Mouse (Mus musculus): Measurements from ENCODE around the gene Cops7a. TPM values are rescaled to one million over a fixed set of nuclear protein-coding genes. Genes with fewer than 3 reads are reported as not detected.
A peak's percentile ranks its signal among the peaks of the same experiment; 100 is the strongest.

The Cops7a gene
- polyA plus RNA-seq, 1 experiment from 2014 or later, result 155 TPM

GRCm38 (mm10) chr6:124999091-124999490 lies 33.8 kb upstream of the Cops7a start:
- H3K9me3 ChIP-seq (ENCODE audit: control insufficient read depth, low read length), result no peaks in the 10 kb centered on the region
- H3K27ac ChIP-seq (ENCODE audit: low read depth), result no peak overlapping the region
- H3K4me2 ChIP-seq (ENCODE audit: low read length), result no peak overlapping the region
- H3K9ac ChIP-seq (ENCODE audit: low read length), result no peak overlapping the region
- peaks cover 76% of the 10 kb centered on the region for H3K27me3 ChIP-seq (replicated peaks; ENCODE audit: control insufficient read depth, insufficient read depth, low read length)
- DNase-seq (ENCODE audit: low spot score) (no peak), ATAC-seq (replicated peaks; ENCODE audit: low FRiP score, low TSS enrichment, low read depth) (no peak)
- peaks cover 12% of the 10 kb centered on the region; the same call in 1 of the 2 replicates for H3K4me1 ChIP-seq (replicated peaks; ENCODE audit: control insufficient read depth, insufficient read depth, low read length)
- whole genome bisulfite sequencing, result 26% methylated on average over 14 of the region's 14 CpGs
- no peaks in the 10 kb centered on the region for H3K36me3 ChIP-seq (ENCODE audit: control insufficient read depth, insufficient read depth, low read length)
- H3K4me3 ChIP-seq (ENCODE audit: low read depth, low read length), result no peak overlapping the region

- no peak for ATAC-seq (replicated peaks; ENCODE audit: low FRiP score, low TSS enrichment, low read depth)
- WGBS, result 10% methylated on average over 8 of the region's 8 CpGs
- no peaks in the 10 kb centered on the region for H3K36me3 ChIP-seq (ENCODE audit: control insufficient read depth, insufficient read depth, low read length)
- H3K4me3 ChIP-seq (ENCODE audit: low read depth, low read length), result no peak overlapping the region
- peaks cover 81% of the 10 kb centered on the region for H3K27me3 ChIP-seq (replicated peaks; ENCODE audit: control insufficient read depth, insufficient read depth, low read length)
- peaks cover 9% of the 10 kb centered on the region; the same call in 1 of the 2 replicates for H3K4me1 ChIP-seq (replicated peaks; ENCODE audit: control insufficient read depth, insufficient read depth, low read length)
- no peak for DNase-seq (ENCODE audit: low spot score)
- no peak overlapping the region for H3K4me2 ChIP-seq (ENCODE audit: low read length)
- no peaks in the 10 kb centered on the region for H3K9me3 ChIP-seq (ENCODE audit: control insufficient read depth, low read length)
- H3K9ac ChIP-seq (ENCODE audit: low read length), result no peak overlapping the region
- H3K27ac ChIP-seq (ENCODE audit: low read depth), result no peak overlapping the region
Measured at GRCm38 (mm10) chr6:124998066-124998465, 32.7 kb upstream of the Cops7a start.

- peak; percentile 91 for DNase-seq (ENCODE audit: low spot score)
- no peaks in the 10 kb centered on the region for H3K9me3 ChIP-seq (ENCODE audit: control insufficient read depth, low read length)
Measured at GRCm38 (mm10) chr6:124996551-124997501, 31.5 kb upstream of the Cops7a start, which contains the start of gene Pianp. Pianp (plus strand) TSS chr6:124996694.

GRCm38 (mm10) chr6:124995831-124996403 lies 30.6 kb upstream of the Cops7a start:
- H3K27me3 ChIP-seq (replicated peaks; ENCODE audit: control insufficient read depth, insufficient read depth, low read length), result peaks cover 73% of the 10 kb centered on the region
- H3K27ac ChIP-seq (ENCODE audit: low read depth), result no peak overlapping the region
- no peak overlapping the region for H3K9ac ChIP-seq (ENCODE audit: low read length)
- H3K36me3 ChIP-seq (ENCODE audit: control insufficient read depth, insufficient read depth, low read length), result no peaks in the 10 kb centered on the region
- 0 out of 2 replicates have a peak overlapping the region, but pooled peaks have one; percentile 49 for H3K4me3 ChIP-seq (ENCODE audit: low read depth, low read length)
- H3K9me3 ChIP-seq (ENCODE audit: control insufficient read depth, low read length), result no peaks in the 10 kb centered on the region
- ATAC-seq (replicated peaks; ENCODE audit: low FRiP score, low TSS enrichment, low read depth) (no peak), DNase-seq (ENCODE audit: low spot score) (no peak)
- H3K4me1 ChIP-seq (replicated peaks; ENCODE audit: control insufficient read depth, insufficient read depth, low read length), result peaks cover 9% of the 10 kb centered on the region; the same call in 1 of the 2 replicates
- peak overlapping the region; percentile 94 for H3K4me2 ChIP-seq (ENCODE audit: low read length)
- 49% methylated on average over 8 of the region's 8 CpGs for WGBS

More at GRCm38 (mm10) chr6:124996551-124997501, 31.5 kb upstream of the Cops7a start, which contains the start of gene Pianp:
- H3K27me3 ChIP-seq (replicated peaks; ENCODE audit: control insufficient read depth, insufficient read depth, low read length), result peaks cover 78% of the 10 kb centered on the region
- H3K4me3 ChIP-seq (ENCODE audit: low read depth, low read length), result peak within 1 kb of the TSS; percentile 49
- peak within 1 kb of the TSS; percentile 47 for H3K9ac ChIP-seq (ENCODE audit: low read length)
- ATAC-seq (replicated peaks; ENCODE audit: low FRiP score, low TSS enrichment, low read depth), result peak; percentile 65
- WGBS, result under 1% methylated on average over 76 of the region's 78 CpGs
- H3K4me2 ChIP-seq (ENCODE audit: low read length), result peak within 1 kb of the TSS; percentile 94
- no peaks in the 10 kb centered on the region for H3K36me3 ChIP-seq (ENCODE audit: control insufficient read depth, insufficient read depth, low read length)
- H3K27ac ChIP-seq (ENCODE audit: low read depth), result no peak within 1 kb of the TSS
- peaks cover 9% of the 10 kb centered on the region; the same call in 1 of the 2 replicates for H3K4me1 ChIP-seq (replicated peaks; ENCODE audit: control insufficient read depth, insufficient read depth, low read length)

- DNase-seq (ENCODE audit: low spot score) (no peak), ATAC-seq (replicated peaks; ENCODE audit: low FRiP score, low TSS enrichment, low read depth) (no peak)
- Histone ChIP-seq H3K4me2 (ENCODE audit: low read length) (no peak overlapping the region), H3K4me1 (replicated peaks; ENCODE audit: control insufficient read depth, insufficient read depth, low read length) (peaks cover 9% of the 10 kb centered on the region; the same call in 1 of the 2 replicates), H3K27ac (ENCODE audit: low read depth) (no peak overlapping the region), H3K4me3 (ENCODE audit: low read depth, low read length) (no peak overlapping the region), H3K27me3 (replicated peaks; ENCODE audit: control insufficient read depth, insufficient read depth, low read length) (peaks cover 67% of the 10 kb centered on the region), H3K36me3 (ENCODE audit: control insufficient read depth, insufficient read depth, low read length) (no peaks in the 10 kb centered on the region), H3K9ac (ENCODE audit: low read length) (no peak overlapping the region), H3K9me3 (ENCODE audit: control insufficient read depth, low read length) (peaks cover 2% of the 10 kb centered on the region; the same call in 1 of the 2 replicates)
- WGBS, result 77% methylated on average over 7 of the region's 7 CpGs
Measured at GRCm38 (mm10) chr6:124995246-124995645, 29.9 kb upstream of the Cops7a start.

- ATAC-seq (replicated peaks; ENCODE audit: low FRiP score, low TSS enrichment, low read depth) (no peak), DNase-seq (ENCODE audit: low spot score) (peak; percentile 58)
- Histone ChIP-seq H3K4me1 (replicated peaks; ENCODE audit: control insufficient read depth, insufficient read depth, low read length) (peaks cover 9% of the 10 kb centered on the region; the same call in 1 of the 2 replicates), H3K9me3 (ENCODE audit: control insufficient read depth, low read length) (peaks cover 4% of the 10 kb centered on the region; the same call in 1 of the 2 replicates), H3K9ac (ENCODE audit: low read length) (no peak overlapping the region), H3K27me3 (replicated peaks; ENCODE audit: control insufficient read depth, insufficient read depth, low read length) (peaks cover 54% of the 10 kb centered on the region), H3K4me3 (ENCODE audit: low read depth, low read length) (no peak overlapping the region), H3K36me3 (ENCODE audit: control insufficient read depth, insufficient read depth, low read length) (no peaks in the 10 kb centered on the region), H3K4me2 (ENCODE audit: low read length) (peak overlapping the region; percentile 1; the same call in 1 of the 2 replicates), H3K27ac (ENCODE audit: low read depth) (no peak overlapping the region)
- WGBS, result 15% methylated on average over 11 of the region's 11 CpGs
Measured at GRCm38 (mm10) chr6:124993876-124994275, 28.5 kb upstream of the Cops7a start.

GRCm38 (mm10) chr6:124993365-124993764 lies 28.0 kb upstream of the Cops7a start:
- peaks cover 9% of the 10 kb centered on the region; the same call in 1 of the 2 replicates for H3K4me1 ChIP-seq (replicated peaks; ENCODE audit: control insufficient read depth, insufficient read depth, low read length)
- 74% methylated on average over 9 of the region's 9 CpGs for WGBS
- H3K27ac ChIP-seq (ENCODE audit: low read depth), result no peak overlapping the region
- H3K36me3 ChIP-seq (ENCODE audit: control insufficient read depth, insufficient read depth, low read length), result no peaks in the 10 kb centered on the region
- H3K9ac ChIP-seq (ENCODE audit: low read length), result no peak overlapping the region
- peaks cover 4% of the 10 kb centered on the region; the same call in 1 of the 2 replicates for H3K9me3 ChIP-seq (ENCODE audit: control insufficient read depth, low read length)
- H3K4me2 ChIP-seq (ENCODE audit: low read length), result no peak overlapping the region
- H3K4me3 ChIP-seq (ENCODE audit: low read depth, low read length), result no peak overlapping the region
- ATAC-seq (replicated peaks; ENCODE audit: low FRiP score, low TSS enrichment, low read depth), result peak; percentile 21; the same call in 1 of the 2 replicates
- peaks cover 48% of the 10 kb centered on the region for H3K27me3 ChIP-seq (replicated peaks; ENCODE audit: control insufficient read depth, insufficient read depth, low read length)
- no peak for DNase-seq (ENCODE audit: low spot score)

GRCm38 (mm10) chr6:124992241-124992640 lies 26.9 kb upstream of the Cops7a start:
- H3K4me3 ChIP-seq (ENCODE audit: low read depth, low read length), result no peak overlapping the region
- 69% methylated on average over 4 of the region's 4 CpGs for WGBS
- H3K9ac ChIP-seq (ENCODE audit: low read length), result no peak overlapping the region
- no peaks in the 10 kb centered on the region for H3K36me3 ChIP-seq (ENCODE audit: control insufficient read depth, insufficient read depth, low read length)
- DNase-seq (ENCODE audit: low spot score), result no peak
- 0 out of 2 replicates have a peak, but pooled peaks cover 7% of the 10 kb centered on the region for H3K4me1 ChIP-seq (replicated peaks; ENCODE audit: control insufficient read depth, insufficient read depth, low read length)
- no peak for ATAC-seq (replicated peaks; ENCODE audit: low FRiP score, low TSS enrichment, low read depth)
- peaks cover 37% of the 10 kb centered on the region for H3K27me3 ChIP-seq (replicated peaks; ENCODE audit: control insufficient read depth, insufficient read depth, low read length)
- no peak overlapping the region for H3K27ac ChIP-seq (ENCODE audit: low read depth)
- H3K4me2 ChIP-seq (ENCODE audit: low read length), result no peak overlapping the region
- peaks cover 4% of the 10 kb centered on the region; the same call in 1 of the 2 replicates for H3K9me3 ChIP-seq (ENCODE audit: control insufficient read depth, low read length)

Measured in intestine, embryonic 14.5 days (tissue).